Mouse (Mus musculus): ENCODE results near the gene Rae1. TPM values are rescaled to one million over a fixed set of nuclear protein-coding genes. Genes with fewer than 3 reads are reported as not detected.

Rae1 gene
- polyA plus RNA-seq, 1 experiment from 2014 or later: 132 TPM

- Histone ChIP-seq H3K9ac (no peak overlapping the region), H3K9me3 (no peaks in the 10 kb centered on the region), H3K27ac (no peak overlapping the region), H3K27me3 (no peaks in the 10 kb centered on the region), H3K36me3 (replicated peaks) (no peaks in the 10 kb centered on the region), H3K4me3 (replicated peaks) (no peak overlapping the region), H3K4me1 (no peaks in the 10 kb centered on the region), H3K4me2 (no peak overlapping the region)
- 65% methylated on average over 11 of the region's 11 CpGs for WGBS
- no peak for ATAC-seq (ENCODE audit: low FRiP score)
Observed at GRCm38 (mm10) chr2:173042504-173043162, 42.7 kb downstream of the Rae1 start.

DNA sequence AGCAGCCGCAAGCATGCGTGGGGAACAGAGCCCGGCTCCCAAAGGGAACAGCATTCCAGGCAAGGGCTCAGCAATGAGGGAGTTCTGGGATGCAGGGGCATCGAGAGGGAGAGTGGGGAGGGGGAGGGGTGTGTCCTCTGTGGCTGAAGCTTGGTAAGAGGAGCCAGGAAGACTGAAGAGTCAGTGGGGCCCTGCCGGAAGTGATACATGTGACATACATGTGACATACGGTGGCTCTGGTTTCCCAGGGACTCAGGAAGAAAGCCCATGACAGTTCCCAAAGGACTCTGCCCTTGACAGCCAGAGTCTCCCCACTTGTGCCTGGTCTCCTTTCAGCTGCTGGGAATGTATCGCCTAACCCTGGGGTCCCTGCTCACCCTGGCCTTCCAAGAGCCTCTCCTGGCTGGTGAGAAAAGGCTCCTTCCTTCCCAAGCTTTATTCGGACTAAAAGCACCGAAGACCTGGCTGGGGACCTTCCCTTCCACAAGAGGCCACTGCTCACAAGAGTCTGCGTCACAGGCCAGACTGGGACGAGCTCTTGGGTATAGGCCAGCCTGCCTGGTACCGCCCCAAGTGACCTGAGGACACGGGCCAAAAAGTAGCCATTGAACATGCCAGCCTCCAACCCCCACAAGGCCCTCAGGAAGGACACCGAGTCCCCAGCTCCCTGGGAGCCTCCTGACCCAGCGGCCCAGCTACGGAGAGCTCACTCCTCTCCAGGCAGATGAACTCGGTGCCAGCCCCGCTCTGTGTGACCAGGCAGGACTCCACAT is 44.5 kb downstream of the Rae1 start:
- no peak overlapping the region for H3K27ac ChIP-seq
- H3K9me3 ChIP-seq: no peaks in the 10 kb centered on the region
- no peaks in the 10 kb centered on the region for H3K27me3 ChIP-seq
- no peak overlapping the region for H3K9ac ChIP-seq
- H3K4me2 ChIP-seq: no peak overlapping the region
- no peak overlapping the region for H3K4me3 ChIP-seq (replicated peaks)
- 84% methylated on average over 18 of the region's 18 CpGs for WGBS
- no peaks in the 10 kb centered on the region for H3K36me3 ChIP-seq (replicated peaks)
- no peaks in the 10 kb centered on the region for H3K4me1 ChIP-seq
- no peak for ATAC-seq (ENCODE audit: low FRiP score)

GRCm38 (mm10) chr2:173046582-173047297 is 46.8 kb downstream of the Rae1 start:
- H3K27me3 ChIP-seq: no peaks in the 10 kb centered on the region
- H3K4me1 ChIP-seq: peaks cover 9% of the 10 kb centered on the region
- no peaks in the 10 kb centered on the region for H3K36me3 ChIP-seq (replicated peaks)
- no peak for ATAC-seq (ENCODE audit: low FRiP score)
- H3K4me3 ChIP-seq (replicated peaks): no peak overlapping the region
- H3K9me3 ChIP-seq: no peaks in the 10 kb centered on the region
- H3K9ac ChIP-seq: no peak overlapping the region
- 77% methylated on average over 15 of the region's 15 CpGs for WGBS
- H3K4me2 ChIP-seq: no peak overlapping the region
- no peak overlapping the region for H3K27ac ChIP-seq

- Histone ChIP-seq H3K4me3 (replicated peaks) (no peak overlapping the region), H3K36me3 (replicated peaks) (no peaks in the 10 kb centered on the region), H3K27ac (no peak overlapping the region), H3K9me3 (no peaks in the 10 kb centered on the region), H3K9ac (no peak overlapping the region), H3K4me1 (peaks cover 9% of the 10 kb centered on the region), H3K4me2 (no peak overlapping the region), H3K27me3 (no peaks in the 10 kb centered on the region)
- 42% methylated on average over 5 of the region's 5 CpGs for WGBS
- ATAC-seq (ENCODE audit: low FRiP score): no peak
Observed at GRCm38 (mm10) chr2:173047471-173047870, 47.6 kb downstream of the Rae1 start.

DNA sequence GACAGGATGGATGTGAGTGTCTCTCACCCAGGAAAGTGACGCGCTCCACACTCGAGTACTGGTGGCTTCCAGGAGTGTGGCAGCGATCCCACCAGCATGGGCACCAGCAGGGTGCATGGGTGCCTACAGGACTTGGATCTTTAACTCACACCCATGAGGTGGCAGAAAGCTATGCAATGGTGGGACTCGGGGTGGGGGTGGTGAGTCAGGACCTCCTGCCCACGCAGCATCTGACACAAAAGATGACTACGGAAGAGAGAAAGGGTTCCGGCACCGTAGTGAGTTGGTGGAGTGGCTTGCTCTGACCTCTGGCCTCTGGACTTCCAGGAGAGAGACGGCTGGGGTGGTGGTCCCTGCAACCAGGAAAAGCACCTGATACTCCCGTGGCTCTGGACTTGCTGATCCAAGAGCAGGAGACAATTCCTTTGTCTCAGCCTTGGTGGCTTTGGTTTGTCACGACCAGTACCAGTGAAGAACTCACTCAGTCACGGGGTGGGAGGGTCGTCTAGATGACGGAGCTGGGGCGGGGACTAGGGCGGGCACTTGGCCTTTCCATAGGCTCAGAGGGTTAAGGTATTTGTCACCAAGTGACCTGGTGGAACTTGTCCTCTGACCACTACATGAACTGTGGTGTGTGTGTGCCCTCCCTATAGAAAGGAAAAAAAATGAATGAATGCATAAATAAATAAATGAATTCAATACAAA is 48.3 kb downstream of the Rae1 start:
- Histone ChIP-seq H3K27me3 (no peaks in the 10 kb centered on the region), H3K4me3 (replicated peaks) (no peak overlapping the region), H3K4me2 (no peak overlapping the region), H3K36me3 (replicated peaks) (no peaks in the 10 kb centered on the region), H3K4me1 (peaks cover 9% of the 10 kb centered on the region), H3K9me3 (no peaks in the 10 kb centered on the region), H3K9ac (no peak overlapping the region), H3K27ac (no peak overlapping the region)
- no peak for ATAC-seq (ENCODE audit: low FRiP score)
- WGBS: 61% methylated on average over 17 of the region's 17 CpGs

GRCm38 (mm10) chr2:173049231-173049630 is 49.3 kb downstream of the Rae1 start:
- no peak overlapping the region for H3K4me3 ChIP-seq (replicated peaks)
- no peak for ATAC-seq (ENCODE audit: low FRiP score)
- H3K4me2 ChIP-seq: no peak overlapping the region
- no peak overlapping the region for H3K27ac ChIP-seq
- H3K36me3 ChIP-seq (replicated peaks): no peaks in the 10 kb centered on the region
- H3K27me3 ChIP-seq: no peaks in the 10 kb centered on the region
- 77% methylated on average over 3 of the region's 3 CpGs for WGBS
- no peak overlapping the region for H3K9ac ChIP-seq
- H3K4me1 ChIP-seq: peaks cover 9% of the 10 kb centered on the region
- no peaks in the 10 kb centered on the region for H3K9me3 ChIP-seq

GRCm38 (mm10) chr2:173049817-173050216 is 49.9 kb downstream of the Rae1 start:
- Histone ChIP-seq H3K4me2 (no peak overlapping the region), H3K27ac (no peak overlapping the region), H3K9me3 (no peaks in the 10 kb centered on the region), H3K4me1 (peaks cover 9% of the 10 kb centered on the region), H3K9ac (no peak overlapping the region), H3K27me3 (no peaks in the 10 kb centered on the region), H3K36me3 (replicated peaks) (no peaks in the 10 kb centered on the region), H3K4me3 (replicated peaks) (no peak overlapping the region)
- WGBS: 42% methylated on average over 6 of the region's 6 CpGs
- no peak for ATAC-seq (ENCODE audit: low FRiP score)

GRCm38 (mm10) chr2:173050604-173051382 is 50.9 kb downstream of the Rae1 start:
- WGBS: 29% methylated on average over 8 of the region's 8 CpGs
- H3K27ac ChIP-seq: no peak overlapping the region
- H3K36me3 ChIP-seq (replicated peaks): no peaks in the 10 kb centered on the region
- H3K4me2 ChIP-seq: no peak overlapping the region
- H3K4me3 ChIP-seq (replicated peaks): no peak overlapping the region
- H3K4me1 ChIP-seq: peaks cover 9% of the 10 kb centered on the region
- no peak for ATAC-seq (ENCODE audit: low FRiP score)
- H3K27me3 ChIP-seq: no peaks in the 10 kb centered on the region
- no peaks in the 10 kb centered on the region for H3K9me3 ChIP-seq
- no peak overlapping the region for H3K9ac ChIP-seq

DNA sequence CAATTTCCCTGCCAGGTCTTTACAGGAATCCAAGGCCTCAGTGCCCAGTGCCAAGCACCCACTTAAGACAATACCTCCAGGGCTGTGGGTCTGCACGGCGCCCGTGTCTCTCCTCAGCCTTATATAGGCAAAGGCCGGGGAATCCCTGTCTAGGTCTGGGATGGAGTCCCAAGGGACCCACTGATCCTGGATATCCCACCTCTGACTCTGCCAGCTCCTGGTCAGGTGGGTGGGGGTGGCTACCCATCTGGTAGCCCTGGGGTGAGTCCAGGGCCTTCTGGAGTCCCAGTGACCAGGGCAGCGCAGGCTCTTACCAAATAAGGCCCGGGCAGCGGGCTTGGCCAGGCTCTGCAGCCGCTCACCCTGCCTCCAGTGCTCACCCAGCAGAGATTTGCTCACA is 53.0 kb downstream of the Rae1 start:
- no peak overlapping the region for H3K9ac ChIP-seq
- ATAC-seq (ENCODE audit: low FRiP score): no peak
- H3K4me2 ChIP-seq: no peak overlapping the region
- peaks cover 11% of the 10 kb centered on the region for H3K4me1 ChIP-seq
- H3K27me3 ChIP-seq: no peaks in the 10 kb centered on the region
- 88% methylated on average over 8 of the region's 8 CpGs for WGBS
- no peak overlapping the region for H3K27ac ChIP-seq
- H3K9me3 ChIP-seq: no peaks in the 10 kb centered on the region
- H3K36me3 ChIP-seq (replicated peaks): no peaks in the 10 kb centered on the region
- H3K4me3 ChIP-seq (replicated peaks): no peak overlapping the region

DNA sequence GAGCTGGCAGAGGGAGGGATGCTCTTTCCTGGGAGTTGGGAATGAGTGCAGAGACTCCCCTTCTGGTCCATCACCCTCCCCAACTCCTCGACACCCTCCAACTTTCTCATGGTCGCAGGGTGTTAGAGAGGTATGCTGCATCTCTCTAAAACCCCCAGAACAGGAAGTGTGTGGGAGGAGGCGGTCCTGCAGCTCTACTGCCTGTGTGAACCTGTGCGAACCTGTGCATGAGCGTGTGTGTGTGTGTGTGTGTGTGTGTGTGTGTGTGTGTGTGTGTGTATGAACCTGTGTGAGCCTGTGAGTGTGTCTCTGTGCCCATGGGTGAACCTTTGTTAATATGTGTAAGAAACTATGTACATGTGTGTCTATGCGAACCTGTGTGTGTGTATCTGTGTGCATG is 53.9 kb downstream of the Rae1 start:
- 91% methylated on average over 6 of the region's 6 CpGs for WGBS

GRCm38 (mm10) chr2:173056303-173056881 is 56.5 kb downstream of the Rae1 start:
- H3K27ac ChIP-seq: no peak overlapping the region
- H3K27me3 ChIP-seq: no peaks in the 10 kb centered on the region
- no peak overlapping the region for H3K9ac ChIP-seq
- no peak overlapping the region for H3K4me2 ChIP-seq
- H3K36me3 ChIP-seq (replicated peaks): no peaks in the 10 kb centered on the region
- H3K4me3 ChIP-seq (replicated peaks): no peak overlapping the region
- 87% methylated on average over 10 of the region's 10 CpGs for WGBS
- ATAC-seq (ENCODE audit: low FRiP score): no peak
- H3K9me3 ChIP-seq: no peaks in the 10 kb centered on the region
- peaks cover 8% of the 10 kb centered on the region; the same call in 1 of the 2 replicates for H3K4me1 ChIP-seq

More for the DNA sequence above, 53.9 kb downstream of the Rae1 start:
- no peaks in the 10 kb centered on the region for H3K9me3 ChIP-seq
- H3K4me2 ChIP-seq: no peak overlapping the region
- peaks cover 18% of the 10 kb centered on the region for H3K4me1 ChIP-seq
- no peak for ATAC-seq (ENCODE audit: low FRiP score)
- H3K9ac ChIP-seq: no peak overlapping the region
- H3K27me3 ChIP-seq: no peaks in the 10 kb centered on the region
- no peak overlapping the region for H3K4me3 ChIP-seq (replicated peaks)
- H3K36me3 ChIP-seq (replicated peaks): no peaks in the 10 kb centered on the region
- no peak overlapping the region for H3K27ac ChIP-seq
